Mouse (Mus musculus): Measurements from ENCODE around the gene Mapk14.
A peak's percentile ranks its signal among the peaks of the same experiment; 100 is the strongest.

Mapk14 gene

DNA sequence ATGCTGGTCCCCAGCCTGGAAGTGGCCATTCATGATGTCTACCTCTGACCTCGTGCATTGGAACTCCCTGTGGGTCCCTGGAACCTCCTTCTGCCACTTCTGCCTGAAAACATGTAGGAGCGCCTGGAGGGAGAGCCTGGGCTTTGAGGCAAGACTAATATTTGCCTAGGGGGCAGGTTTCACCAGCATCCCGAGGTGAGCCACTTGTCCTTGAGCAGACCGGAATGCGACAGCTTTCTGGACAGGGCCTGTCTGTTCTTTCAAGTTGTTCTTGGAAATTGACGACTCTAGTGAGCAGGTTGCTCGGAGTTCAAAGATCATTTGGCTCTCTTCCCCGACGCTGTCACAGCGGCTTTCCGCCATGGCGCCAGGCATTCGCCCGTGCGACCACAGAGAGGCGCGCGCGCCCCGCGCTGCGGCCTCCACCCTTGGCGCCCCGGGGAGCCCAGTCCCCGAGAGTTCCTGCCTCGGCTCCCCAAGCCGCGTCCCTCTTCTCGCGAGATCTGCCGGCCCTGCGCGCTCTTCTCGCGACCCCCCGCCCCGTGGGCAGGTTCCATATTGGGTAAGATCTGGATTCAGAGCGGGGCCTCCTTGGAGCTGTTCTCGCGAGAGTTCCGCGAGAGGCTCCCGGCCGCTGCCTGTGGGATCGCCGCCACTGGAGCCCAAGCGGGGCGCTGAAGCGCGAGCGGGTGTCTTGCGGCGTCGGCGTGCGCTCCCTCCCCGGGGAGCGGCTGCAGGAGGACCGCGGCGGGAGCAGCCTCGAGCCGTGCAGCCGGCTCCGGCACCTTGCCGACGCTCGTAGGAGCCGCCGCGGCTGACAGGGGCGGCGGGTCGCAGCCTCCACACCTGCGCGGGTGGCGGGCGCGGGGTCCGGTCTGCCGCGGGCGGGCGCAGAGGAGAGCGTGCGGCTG lies at the start of gene Mapk14:
Gene Mapk14, plus strand, starts transcription at position 554 of the 911 bp plus-strand sequence.
- DNase-seq (ENCODE audit: low read depth, low spot score), result peak; percentile 100

GRCm38 (mm10) chr17:28643697-28644096 lies 47.4 kb upstream of the Mapk14 start:
- peak; percentile 24 for DNase-seq (ENCODE audit: low read depth, low spot score)

DNA sequence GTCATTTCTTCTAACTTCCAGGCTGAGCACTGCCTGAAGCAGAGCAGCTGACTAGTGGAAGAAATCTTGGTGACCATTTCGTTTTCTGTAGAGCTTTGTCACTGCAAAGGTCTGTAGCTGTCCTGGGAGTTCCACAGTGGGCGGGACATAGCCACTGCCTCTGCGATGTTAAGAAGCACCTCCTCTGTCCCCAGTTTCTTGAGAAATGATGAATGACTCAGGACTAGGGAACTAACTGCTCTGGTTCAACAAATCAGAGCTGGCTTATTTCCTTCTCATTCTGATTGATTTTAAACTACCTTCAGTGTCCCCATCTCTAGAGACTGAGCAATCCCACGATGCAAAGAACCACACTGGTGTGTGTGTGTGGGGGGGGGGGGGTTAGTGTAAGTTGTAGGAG lies 47.0 kb upstream of the Mapk14 start:
- no peak for DNase-seq (ENCODE audit: low read depth, low spot score)

DNA sequence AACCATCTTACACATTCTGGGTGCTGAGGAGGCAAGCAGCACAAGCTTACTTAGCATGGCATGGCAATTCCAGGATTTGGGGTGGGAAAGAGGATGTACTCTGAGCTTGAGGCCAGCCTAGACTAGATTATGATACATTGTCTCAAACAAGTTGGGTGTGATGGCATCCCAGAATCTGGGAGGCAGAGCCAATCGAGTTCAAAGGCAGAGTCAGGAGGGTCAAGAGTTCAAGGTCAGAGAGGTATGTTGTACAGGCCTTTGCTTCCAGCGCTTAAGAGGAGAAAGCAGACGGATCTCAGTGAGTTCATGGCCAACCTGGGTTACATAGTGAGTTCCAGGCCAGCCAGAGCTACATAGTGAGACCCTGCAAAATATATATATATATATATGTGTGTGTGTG lies 44.9 kb upstream of the Mapk14 start:
- no peak for DNase-seq (ENCODE audit: low read depth, low spot score)

DNA sequence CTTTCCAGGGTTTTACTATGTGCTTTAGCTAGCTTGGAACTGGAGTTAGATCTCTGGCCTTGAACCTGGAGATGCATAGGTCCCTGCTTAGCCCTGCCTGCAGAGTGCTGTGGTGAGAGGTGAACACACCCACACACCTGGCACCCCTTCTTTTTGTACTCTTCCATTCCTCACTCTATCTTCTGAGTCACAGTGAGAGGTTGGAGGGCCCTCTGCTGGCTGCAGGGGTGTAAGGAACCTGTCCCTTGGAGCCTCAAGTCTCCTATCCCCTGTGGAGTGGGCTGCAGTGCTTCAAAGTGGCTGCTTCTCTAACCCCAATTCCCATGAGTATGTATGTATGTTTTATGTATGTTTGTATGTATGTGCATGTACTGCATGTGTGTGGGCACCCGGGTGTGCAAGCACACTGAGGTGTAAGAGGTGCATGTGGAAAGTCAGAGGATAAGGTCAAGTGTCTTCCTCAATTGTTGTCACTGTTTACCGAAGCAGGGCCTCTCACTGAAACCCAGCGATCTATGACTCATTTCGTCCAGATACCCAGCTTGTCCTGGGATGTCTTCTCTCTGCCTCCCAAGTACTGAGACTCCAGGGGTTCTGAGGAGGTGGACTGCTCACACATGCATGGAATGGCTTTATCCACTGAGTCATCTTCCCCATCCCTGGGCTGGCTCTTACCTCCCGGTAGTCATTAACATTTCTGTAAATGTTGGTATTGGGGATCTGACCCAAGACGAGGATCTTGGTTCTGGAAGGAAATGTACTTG lies 42.3 kb upstream of the Mapk14 start:
- peak; percentile 83 for DNase-seq (ENCODE audit: low read depth, low spot score)

GRCm38 (mm10) chr17:28650268-28650667 lies 40.9 kb upstream of the Mapk14 start:
- no peak for DNase-seq (ENCODE audit: low read depth, low spot score)

DNA sequence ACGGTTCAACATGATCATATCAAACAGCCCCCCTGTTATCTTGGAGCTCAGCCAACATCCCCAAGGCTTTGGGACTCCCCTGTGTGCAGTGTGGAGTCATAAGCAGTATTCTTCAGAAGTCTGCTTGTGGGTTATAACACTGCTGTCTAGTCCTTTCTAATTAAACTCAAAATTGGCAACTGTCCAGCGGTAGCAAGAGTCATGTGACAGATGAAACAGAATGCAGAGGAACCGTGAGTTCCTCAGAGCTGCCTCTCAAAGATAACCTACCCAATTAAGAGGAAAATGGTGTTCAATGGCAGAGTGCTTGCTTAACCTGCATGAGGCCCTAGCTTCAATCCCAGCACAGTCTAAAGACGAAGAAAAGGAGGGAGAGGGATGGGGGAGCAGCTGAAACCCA lies 33.2 kb upstream of the Mapk14 start:
- DNase-seq (ENCODE audit: low read depth, low spot score), result peak; percentile 73

GRCm38 (mm10) chr17:28659564-28659963 lies 31.6 kb upstream of the Mapk14 start:
- DNase-seq (ENCODE audit: low read depth, low spot score), result no peak

DNA sequence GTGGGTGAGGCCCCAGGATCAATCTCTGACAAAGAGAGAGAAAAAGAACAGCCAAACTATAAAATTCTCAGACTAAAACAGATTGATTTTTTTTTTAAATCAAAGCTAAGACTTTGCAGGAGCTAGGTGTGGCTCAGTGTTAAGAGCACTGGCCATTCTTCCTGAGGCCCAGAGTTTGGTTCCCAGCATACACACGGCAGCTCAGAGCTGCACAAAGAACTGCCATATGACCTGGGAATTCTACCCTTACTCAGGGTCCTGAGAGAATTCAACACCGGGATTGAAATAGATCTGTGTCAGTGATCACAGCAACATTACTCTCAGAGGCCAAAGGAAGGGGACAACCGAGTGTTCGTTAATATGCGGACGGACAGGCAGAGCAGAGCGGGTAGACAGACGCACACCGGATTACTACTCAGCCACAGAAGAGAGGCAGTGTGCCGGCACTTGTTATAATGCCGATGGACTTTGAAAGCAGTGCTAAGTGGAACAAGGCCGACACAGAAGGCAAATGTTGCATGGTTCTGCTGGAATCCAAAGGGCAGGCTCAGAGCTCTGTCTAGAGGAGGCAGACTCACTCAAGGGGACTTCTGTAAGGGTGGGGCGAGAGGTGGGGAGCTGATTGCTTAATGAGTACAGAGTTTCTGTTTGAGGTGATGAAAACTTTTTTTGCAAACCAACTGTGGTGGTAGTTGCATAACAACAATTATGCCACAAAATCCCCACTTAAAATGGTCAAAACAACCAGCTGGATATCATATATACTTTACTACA lies 8.6 kb upstream of the Mapk14 start:
- no peak for DNase-seq (ENCODE audit: low read depth, low spot score)

DNA sequence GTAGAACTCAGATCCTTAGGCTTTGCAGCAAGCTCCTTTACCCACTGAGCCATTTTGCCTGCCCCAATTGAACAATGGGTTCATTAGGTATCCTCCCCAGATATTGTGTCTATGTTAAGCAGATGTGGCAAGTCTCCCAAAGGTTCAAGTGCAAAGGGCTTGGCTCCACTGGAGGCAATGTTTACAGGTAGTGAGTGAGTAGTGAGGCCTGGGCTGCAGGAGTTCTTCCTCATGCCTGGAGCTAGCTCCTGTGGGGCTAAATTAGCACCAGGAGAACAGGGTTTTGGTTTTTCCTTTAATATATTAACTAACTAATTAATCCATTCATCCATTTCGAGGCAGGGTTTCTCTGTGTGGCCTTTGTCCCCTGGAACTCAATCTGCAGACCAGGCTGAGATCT lies 7.5 kb upstream of the Mapk14 start:
- no peak for DNase-seq (ENCODE audit: low read depth, low spot score)

- DNase-seq (ENCODE audit: low read depth, low spot score), result no peak
Observed at GRCm38 (mm10) chr17:28684631-28685030, 6.5 kb upstream of the Mapk14 start.

- DNase-seq (ENCODE audit: low read depth, low spot score), result no peak
Observed at GRCm38 (mm10) chr17:28687354-28687753, 3.8 kb upstream of the Mapk14 start.

DNA sequence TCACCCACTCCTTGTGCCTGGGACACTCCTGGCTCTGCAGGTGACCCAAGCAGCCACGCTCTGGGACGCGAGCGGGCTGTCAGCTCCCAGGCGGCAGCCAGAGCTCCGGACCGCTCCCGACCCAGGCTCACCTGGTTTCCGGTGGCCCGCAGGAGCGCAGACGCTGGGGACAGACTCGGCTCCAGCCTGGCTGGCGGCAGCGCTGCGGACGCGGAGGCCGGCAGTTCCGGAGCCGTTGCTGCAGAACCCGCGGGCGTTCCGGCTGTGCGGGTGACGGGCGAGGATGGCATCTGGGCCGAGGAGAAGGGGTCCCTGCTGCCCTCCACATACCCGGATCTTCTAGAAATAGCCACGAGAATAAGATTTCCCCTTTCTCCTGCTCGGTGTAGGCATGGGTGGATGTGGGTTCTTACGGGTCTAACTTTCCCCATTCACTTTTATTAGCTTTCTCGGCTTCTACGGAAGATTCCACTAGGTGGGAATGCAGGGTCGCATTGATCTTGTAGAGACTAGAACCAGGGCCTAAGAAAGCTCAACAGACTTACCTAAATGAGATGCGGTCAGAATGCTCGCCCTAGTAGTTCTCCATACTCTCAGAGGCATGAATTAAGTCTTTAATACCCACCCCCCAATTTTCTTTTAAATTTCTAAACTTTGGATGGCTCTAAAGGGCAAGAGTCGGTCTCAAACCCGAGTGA lies 1.4 kb upstream of the Mapk14 start, which contains the start of gene Slc26a8:
Gene Slc26a8, minus strand, starts transcription at position 648 of the 698 bp plus-strand sequence.
- DNase-seq (ENCODE audit: low read depth, low spot score), result peak; percentile 41

GRCm38 (mm10) chr17:28691687-28692340 lies 685 bp downstream of the Mapk14 start:
- peak; percentile 64 for DNase-seq (ENCODE audit: low read depth, low spot score)

GRCm38 (mm10) chr17:28692341-28692710 lies 1.2 kb downstream of the Mapk14 start:
- peak; percentile 83 for DNase-seq (ENCODE audit: low read depth, low spot score)

DNA sequence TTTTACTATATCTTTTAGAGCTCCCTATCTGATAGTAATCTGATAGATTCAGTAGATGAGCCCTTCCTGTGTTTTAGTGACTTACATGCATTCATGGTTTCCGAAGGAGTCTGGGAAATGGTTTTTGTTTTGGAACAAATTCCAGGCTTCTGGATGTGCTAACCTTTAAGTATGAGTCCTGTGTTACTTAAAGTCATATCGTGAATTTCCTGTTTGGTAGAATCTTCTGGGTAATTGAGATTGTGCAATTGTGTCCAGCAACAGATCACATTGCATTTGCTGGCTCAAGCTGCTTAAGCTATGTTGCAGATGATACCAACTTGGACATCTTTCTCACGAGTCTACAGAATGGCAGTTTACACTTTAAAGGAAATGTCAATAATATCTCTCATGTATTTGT lies 2.0 kb downstream of the Mapk14 start:
- no peak for DNase-seq (ENCODE audit: low read depth, low spot score)

- no peak for DNase-seq (ENCODE audit: low read depth, low spot score)
Observed at GRCm38 (mm10) chr17:28694078-28694477, 2.9 kb downstream of the Mapk14 start.

GRCm38 (mm10) chr17:28694832-28695231 lies 3.7 kb downstream of the Mapk14 start:
- DNase-seq (ENCODE audit: low read depth, low spot score), result no peak

- no peak for DNase-seq (ENCODE audit: low read depth, low spot score)
Observed at GRCm38 (mm10) chr17:28696641-28697040, 5.5 kb downstream of the Mapk14 start.

DNA sequence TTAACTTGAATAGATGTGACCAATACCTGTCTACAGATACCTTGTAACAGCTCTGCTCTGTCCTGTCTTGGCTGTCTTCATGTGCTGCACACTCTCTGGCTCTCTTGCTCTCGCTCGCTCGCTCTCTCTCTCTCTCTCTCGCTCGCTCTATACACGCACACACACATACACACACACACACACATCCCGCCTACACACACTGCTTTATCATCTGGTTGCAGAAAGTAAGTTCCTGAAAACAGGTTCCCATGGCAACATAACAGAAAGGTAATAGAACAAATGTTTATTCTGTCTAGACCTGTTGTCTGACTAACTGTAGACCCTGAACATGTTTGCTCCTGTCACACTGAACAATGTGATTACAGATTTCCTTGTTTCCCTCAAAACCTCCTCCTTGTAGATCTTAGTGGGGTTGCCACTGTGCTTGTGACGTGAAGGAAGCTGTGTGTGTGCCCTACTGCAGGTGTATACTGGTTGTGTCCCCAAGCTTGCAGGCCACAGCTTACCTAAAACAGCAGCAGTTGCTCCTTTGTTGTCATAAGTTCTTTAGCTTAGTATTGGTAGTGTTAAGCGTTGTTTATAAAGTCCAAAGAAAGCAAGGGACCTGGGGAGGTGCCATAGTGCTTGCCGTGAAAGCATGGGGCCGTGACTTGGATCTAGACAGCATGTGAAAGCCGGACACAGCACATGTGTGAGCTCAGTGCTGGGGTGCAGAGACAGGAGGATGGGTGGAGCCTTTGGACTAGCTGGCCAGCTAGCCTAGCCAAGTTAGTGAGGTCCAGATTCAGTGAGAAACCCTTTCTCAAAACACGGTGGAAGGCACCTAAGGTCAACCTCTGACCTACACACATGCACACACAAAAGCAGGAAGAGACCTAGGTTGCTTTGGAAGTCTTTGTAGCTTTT lies 6.4 kb downstream of the Mapk14 start:
- DNase-seq (ENCODE audit: low read depth, low spot score), result peak; percentile 89

Data from CD4-positive, CD25-positive, alpha-beta regulatory T cell, adult 2 months (primary cell).